Mouse (Mus musculus): Measurements from ENCODE around the gene Hikeshi. TPM values are rescaled to one million over a fixed set of nuclear protein-coding genes. Genes with fewer than 3 reads are reported as not detected.
A peak's percentile ranks its signal among the peaks of the same experiment; 100 is the strongest.

Hikeshi gene
- total RNA-seq, 2 experiments from 2014 or later = 4.4 to 74.1 TPM

DNA sequence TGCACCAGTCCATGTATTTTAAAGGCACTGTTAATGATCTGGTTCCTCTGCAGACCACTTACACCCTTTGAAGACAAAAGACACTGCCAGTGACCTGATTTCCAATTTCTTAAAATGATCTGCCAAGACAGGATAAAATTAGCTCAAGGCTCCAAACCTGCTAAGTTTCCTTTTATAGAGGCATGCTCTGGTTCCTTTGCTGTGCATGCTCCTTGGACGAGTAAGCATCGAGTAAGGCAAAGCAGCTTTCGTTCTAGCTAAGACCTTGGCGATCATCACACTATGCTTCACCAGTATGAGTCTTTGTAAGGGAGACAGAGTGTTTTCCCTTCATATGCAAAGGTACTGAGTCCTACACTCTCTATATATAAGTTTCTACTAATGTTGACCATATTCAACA, 23.2 kb downstream of the Hikeshi start:
- ATAC-seq (replicated peaks; ENCODE audit: low FRiP score, poor library complexity, severe bottlenecking) = no peak

DNA sequence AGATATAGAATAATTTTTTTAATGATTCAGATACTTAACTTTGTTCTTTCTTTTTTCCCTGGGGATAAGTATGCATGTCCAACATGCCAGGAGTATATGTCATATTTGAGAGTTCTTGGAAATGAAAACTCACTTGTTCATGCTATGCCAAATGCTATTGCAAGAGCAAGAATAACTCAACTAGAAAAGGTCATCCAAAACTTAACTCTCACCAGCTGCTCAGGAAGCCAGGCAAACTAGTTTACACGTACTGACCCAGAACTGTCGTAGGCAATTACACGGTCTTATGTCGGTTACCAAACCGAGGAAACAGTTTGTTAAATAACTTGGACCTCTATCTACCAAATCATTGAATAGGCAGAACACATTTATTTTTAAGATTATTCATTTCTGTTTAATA, 24.3 kb downstream of the Hikeshi start:
- ATAC-seq (replicated peaks; ENCODE audit: low FRiP score, poor library complexity, severe bottlenecking) = no peak

DNA sequence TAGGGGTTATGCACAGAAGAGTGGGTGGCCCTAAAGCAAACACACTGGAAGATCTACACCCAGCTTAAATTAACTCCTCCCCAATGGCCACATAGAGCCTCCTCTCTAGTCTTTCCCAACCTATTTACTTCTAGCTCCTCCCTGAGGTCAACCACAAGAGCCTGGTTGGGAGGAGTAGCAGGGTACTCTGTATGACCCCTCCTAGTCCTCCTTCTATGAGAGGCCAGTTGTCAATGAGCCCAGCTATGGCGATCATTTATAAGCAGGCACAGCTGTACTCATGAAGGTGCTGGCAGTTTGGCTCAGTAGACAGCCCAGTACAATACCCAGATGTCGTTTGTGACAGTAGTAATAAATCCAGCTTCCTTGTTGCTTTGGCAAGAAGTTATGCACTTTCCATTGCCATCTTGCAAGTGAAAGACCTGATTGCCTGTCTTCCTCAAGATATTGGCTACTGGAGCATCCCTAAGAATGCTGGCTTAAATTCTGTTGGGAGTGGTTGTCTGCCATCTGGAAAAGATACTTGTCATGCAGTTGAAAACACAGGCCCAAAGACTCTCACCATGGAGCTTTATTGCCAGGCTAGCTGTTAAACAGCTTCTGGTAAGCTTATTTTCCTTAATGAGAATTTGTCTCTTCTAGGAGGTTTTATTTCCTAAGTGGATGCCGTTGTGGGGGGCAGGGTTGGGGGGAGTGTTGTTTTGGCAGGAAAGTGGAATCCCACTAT, 27.4 kb downstream of the Hikeshi start:
- ATAC-seq (replicated peaks; ENCODE audit: low FRiP score, poor library complexity, severe bottlenecking) = no peak

DNA sequence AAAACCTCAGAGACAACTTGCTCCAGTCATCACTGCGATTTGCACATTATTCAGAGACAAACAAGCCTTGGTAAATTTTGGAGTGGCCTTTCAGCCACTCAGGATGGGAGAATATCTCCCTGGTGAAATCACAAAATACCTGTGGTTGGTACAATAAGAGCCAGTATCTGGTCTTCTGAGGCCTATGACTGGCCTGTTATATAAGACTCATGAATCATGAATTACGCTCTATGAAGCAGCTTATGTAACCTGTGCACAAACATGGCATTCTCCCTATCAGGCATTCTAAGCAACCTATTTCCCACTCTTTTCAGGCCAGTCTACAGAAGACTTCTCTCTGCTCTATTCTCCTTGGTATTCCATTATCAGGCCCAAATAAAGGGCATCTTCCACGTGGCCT, 28.6 kb downstream of the Hikeshi start:
- ATAC-seq (replicated peaks; ENCODE audit: low FRiP score, poor library complexity, severe bottlenecking) = no peak

DNA sequence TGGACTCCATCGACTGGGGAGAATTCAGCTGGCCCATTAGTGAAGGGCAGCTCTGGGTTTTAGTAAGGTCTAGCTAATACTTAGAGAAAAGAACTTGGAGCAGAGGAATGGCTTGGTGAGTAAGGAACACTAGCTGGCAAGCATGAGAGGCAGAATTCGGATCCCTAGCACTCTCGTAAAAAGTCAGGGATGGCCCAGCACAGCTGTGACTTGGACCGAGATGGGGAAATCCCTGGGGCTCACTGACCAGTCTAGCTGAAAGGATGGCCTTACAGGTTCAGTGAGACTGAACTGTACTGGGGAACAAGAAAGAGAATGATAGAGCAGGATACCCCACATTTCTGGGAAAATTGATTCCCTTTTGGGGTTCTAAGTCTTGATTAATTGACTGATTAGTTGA, 31.3 kb downstream of the Hikeshi start:
- ATAC-seq (replicated peaks; ENCODE audit: low FRiP score, poor library complexity, severe bottlenecking) = no peak

DNA sequence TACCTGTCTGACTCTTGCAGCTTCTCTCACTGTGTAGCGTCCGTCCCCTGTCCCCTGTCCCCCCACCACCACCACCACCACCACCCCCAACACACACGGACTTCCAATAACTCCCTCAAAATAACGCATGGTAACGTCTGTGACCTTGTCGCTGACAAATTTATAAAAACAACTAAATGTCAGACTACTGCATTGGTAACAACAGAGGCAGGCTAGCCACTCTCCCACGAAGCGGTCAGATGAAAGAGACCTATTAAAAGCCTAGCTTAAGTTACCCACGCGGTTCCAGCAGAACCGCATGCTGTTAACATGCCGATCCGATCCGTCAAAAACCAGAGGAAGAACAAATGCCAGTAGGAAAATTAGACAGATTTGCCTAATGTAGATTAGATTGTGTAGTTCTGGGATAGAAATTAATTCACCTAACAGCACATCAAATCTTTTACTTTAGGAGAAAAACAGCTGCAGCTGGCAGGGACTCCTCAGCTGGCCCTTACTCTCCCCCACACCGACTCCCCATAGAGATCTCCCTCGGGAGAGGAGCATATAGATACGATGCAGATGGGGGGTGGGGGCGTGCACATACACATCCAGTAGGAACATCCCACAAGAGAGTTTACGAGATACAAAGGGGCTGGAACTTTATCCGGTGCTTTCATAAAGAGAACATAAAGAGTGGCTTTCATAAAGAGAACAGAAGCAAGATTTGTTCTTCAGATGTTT, 31.9 kb downstream of the Hikeshi start:
- ATAC-seq (replicated peaks; ENCODE audit: low FRiP score, poor library complexity, severe bottlenecking) = no peak

DNA sequence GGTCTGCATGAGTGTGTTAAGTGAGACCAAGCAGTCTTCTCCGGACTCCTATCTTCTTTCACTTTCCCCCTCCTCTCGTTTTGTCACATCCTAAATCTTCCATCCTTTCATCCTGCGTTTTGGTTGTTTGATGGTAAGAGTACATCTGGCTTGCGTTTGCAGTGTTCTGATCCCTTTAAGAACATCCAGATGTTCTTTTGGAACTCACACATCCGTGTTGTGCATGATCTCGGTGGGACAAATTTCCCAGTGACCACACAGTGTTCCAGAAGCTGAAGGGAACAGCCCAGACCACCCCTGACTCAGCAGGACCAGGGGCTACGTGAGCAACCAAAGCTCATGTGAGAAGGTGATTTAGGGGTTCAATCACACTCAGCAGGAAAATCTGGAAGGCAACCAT, 32.6 kb downstream of the Hikeshi start:
- 0 out of 2 replicates have a peak, but pooled peaks have one; percentile 5 for ATAC-seq (replicated peaks; ENCODE audit: low FRiP score, poor library complexity, severe bottlenecking)

DNA sequence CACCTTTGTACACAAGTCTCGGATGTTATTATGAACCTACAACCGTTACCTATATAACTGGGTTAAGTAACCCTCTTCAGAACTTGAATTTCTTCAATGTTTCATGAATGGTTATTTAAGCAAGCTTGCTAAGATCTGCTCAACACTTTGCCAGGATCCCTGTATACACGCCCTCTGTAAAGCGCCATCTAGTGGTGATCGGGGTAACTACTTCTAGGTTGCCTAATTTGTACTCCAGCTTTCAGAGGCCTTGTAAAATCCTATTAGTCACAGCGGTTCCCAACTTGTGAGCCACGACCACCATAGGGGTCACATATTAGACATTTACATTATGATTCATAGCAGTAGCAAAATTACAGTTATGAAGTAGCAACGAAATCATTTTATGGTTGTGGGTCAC, 33.1 kb downstream of the Hikeshi start:
- peak; percentile 90 for ATAC-seq (replicated peaks; ENCODE audit: low FRiP score, poor library complexity, severe bottlenecking)

DNA sequence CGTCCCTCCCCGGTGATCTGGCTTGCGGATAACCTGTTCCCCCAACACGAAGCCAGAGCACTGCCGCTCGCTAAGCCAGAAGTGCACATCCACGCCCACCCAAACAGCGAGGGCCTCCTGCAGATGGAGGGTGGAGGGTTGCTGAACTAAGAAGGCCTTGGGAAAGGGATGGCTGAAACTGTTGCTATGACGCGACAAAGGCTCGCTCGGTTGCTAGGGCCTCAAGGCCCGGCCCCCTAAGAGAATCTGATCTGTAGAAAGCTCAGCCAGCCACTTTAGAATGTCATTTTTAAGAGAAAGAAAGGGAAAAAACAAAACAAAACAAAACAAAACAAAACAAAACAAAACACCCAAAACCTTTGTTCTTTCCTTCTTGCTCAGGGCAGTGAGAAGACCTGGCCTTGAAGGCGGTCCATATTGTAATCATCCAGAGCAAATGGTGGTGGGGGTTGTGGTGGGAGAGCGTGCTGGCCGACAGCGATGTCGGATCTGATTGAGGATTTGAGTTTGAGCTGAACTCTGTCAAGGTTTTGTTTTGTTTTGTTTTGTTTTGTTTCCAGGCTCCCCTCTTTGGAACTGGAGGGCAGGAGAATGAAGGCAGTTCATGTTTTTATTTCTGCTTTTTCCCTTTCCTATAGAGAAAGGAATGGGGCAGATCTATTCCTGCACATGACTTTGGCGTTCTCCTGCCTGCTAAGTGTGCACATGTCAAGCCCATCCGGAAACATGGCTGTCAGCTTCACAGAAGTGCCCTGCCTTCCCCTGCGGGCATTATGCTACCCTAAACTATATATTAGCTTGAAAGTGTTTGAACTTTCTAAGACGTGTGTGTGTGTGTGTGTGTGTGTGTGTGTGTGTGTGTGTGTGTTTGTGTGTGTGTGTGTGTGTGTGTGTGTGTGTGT, 37.3 kb downstream of the Hikeshi start, which contains the start of gene Ccdc81:
Ccdc81 (minus strand) TSS at position 188 of the 902 bp plus-strand sequence.
- no peak for ATAC-seq (replicated peaks; ENCODE audit: low FRiP score, poor library complexity, severe bottlenecking)

DNA sequence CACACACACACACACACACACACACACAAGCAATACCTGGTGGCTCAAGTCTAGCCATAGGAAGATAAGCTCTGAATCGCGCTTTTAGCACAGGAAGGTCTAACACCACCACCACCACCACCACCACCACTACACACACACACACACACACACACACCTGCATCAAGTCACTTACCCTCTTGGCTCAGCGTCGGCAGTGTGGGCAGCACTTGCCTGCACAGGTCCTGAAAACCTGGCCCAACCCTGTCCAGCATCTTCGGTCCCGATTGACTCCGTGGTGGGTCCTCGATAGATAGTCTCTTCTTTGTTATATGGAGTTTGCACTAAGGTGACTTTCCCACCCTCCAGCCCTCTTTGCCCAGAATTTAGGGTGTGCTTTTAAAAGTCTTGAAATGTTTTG, 38.0 kb downstream of the Hikeshi start:
- no peak for ATAC-seq (replicated peaks; ENCODE audit: low FRiP score, poor library complexity, severe bottlenecking)

DNA sequence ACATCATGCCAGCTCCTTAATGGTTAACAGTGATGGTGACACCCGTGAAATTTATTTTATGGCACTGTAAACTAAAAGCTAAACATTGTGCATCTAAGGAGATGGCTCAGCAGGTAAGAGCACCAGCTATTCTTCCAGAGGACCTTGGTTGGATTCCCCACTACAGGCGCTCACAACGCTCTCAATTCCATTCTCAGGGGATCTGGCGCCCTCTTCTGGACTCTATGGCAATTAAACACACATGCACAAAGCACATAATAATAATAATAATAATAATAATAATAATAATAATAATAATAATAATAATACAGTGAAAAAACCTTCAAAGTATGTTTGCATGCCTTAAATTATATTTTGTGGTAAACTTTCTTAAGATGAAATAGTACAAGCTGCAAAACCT, 49.1 kb downstream of the Hikeshi start:
- ATAC-seq (replicated peaks; ENCODE audit: low FRiP score, poor library complexity, severe bottlenecking) = no peak

DNA sequence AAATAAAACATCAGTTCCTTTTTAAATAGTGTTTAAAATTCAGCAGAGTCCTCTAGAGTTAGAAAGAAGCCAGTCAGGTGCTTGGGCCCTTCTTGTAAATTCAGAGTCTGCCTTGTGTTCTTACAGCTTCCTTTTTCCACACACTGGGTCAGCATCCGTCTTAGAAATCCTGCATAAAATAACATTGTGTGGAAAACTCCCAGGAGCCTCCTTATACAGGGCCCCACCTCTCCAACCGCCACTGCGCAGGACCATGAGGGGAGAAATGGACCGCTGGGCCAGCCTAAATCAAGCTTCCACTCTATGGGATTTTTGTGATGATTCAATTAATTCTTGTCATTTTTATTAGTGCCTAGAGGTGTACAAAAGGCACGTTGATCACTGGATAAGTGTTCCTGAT, 49.6 kb downstream of the Hikeshi start:
- no peak for ATAC-seq (replicated peaks; ENCODE audit: low FRiP score, poor library complexity, severe bottlenecking)

DNA sequence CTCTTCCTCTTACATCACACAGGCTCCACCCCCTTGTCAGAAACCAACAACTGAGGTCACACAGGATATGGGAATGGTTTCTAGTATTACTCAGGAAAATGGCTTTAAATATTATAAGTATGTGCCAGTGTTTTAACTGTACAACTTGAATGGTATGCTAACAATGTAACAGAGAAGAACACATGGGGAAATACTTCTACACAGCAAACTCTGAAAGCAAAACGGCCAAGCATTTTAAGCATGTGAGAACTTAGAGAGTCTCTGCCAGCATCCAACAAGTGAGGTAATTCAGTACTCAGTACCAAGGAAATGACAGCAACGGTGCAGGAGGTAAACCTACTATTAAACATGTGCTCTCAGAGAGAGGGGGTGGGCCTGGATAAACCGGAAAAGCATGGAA, 56.5 kb downstream of the Hikeshi start:
- ATAC-seq (replicated peaks; ENCODE audit: low FRiP score, poor library complexity, severe bottlenecking) = no peak

DNA sequence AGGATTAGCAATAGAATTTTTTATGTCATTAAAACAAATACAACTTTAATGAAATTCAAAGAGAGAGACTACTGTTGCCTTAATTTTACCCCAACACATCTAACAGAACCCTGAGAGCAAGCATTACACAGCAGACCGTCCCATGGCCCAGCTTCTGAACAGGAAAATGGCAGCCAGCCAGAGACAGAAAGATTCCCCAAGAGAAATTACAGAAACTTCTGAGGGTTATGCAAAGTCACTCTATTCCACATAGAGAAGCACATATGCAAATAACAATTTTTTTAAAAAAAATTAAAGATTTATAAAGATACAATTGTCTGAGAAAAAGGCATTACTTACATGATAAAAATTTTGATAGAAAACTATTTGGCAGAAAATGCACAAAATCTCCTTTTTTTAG, 61.3 kb downstream of the Hikeshi start:
- ATAC-seq (replicated peaks; ENCODE audit: low FRiP score, poor library complexity, severe bottlenecking) = no peak

Other genes with a start within 250 kb of the Hikeshi start
- not detected in 2 replicates for gene Ccdc81, start 37.6 kb downstream of the Hikeshi start, total RNA-seq (2015; ENCODE audit: low replicate concordance)
- not detected in 2 replicates for gene Ccdc81, start 37.6 kb downstream of the Hikeshi start, total RNA-seq (2017; ENCODE audit: low replicate concordance)
- 55.8 and 69.2 TPM in 2 replicates for gene Eed, start 39.8 kb upstream of the Hikeshi start, total RNA-seq (2015; ENCODE audit: low replicate concordance)
- 48.7 and 51.6 TPM in 2 replicates for gene Eed, start 39.8 kb upstream of the Hikeshi start, total RNA-seq (2017; ENCODE audit: low replicate concordance)
- 800 and 869 TPM in 2 replicates for gene Picalm, start 189.0 kb upstream of the Hikeshi start, total RNA-seq (2015; ENCODE audit: low replicate concordance)
- 1,037 and 1,102 TPM in 2 replicates for gene Picalm, start 189.0 kb upstream of the Hikeshi start, total RNA-seq (2017; ENCODE audit: low replicate concordance)